Mouse (Mus musculus) heart, postnatal 36 days (tissue): ENCODE results near the gene March1. TPM values are rescaled to one million over a fixed set of nuclear protein-coding genes. Genes with fewer than 3 reads are reported as not detected.

Experiments used
- DNase-seq, 2 experiments: peaks; one replicate each; pipeline ENCODE4 v3.0.0; 2021 to 2022
- intact Hi-C: fragments of 180-260 bp; cut with DNase I; formaldehyde crosslinking; loops from one replicate; pipeline ENCODE4 v1.15.1; 2025
- total RNA-seq, 2 experiments: library from RNA; stranded (reverse); gene quantifications; 2 replicates each; pipeline ENCODE4 v1.2.3; 2021

The March1 gene
- total RNA-seq, 2 experiments from 2014 or later: 1.2 to 2.3 TPM

- no peak for DNase-seq
- intact Hi-C loops: loop anchor here (10.0 kb wide), 1 partner anchor 914 kb away; no protein-coding TSS in a partner anchor
Measured at GRCm38 (mm10) chr8:66490624-66491023, 872.9 kb downstream of the March1 start.

DNA sequence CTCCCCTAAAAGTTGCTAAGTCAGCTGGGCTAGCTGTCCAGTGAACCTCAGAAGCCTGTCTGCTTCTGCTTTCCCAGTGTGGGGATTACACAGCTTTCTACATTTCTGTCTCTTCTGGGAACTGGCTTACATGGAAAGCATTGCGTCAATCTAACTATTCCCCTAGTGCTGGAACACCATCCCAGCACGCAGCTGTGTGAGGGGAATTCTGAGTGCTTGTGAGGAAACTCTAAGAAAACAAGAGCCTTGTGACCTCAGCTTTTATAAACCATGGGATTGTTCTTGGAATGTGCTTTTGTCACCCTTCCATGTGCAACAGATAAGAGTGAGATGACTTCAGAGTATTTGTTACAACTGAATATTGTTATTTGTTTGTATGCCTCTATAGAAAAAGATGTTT lies 876.8 kb downstream of the March1 start:
- intact Hi-C loops: loop anchor here (10.0 kb wide), 1 partner anchor 910 kb away; no protein-coding TSS in a partner anchor
- DNase-seq: peak in 1 of 2 experiments; percentile 10

DNA sequence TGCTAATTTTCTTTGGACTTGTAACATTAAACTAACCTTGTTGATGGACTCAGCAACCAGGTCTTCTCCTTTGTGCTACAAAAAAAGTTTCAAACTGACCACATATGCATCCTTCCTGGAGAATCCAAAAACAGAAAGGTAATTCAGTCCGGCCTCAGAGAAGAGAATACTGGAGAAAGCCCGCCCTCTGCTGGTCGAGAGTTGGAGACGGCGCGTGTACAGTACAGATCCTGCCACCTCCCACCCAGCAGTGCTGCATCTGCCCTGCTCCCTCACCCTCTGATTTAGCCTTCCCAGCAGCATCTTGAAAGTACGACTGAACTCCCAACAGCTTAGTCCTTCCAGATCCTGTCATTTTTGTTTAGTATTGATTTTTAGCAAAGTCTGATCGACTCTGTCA lies 878.0 kb downstream of the March1 start:
- DNase-seq: peak; percentile 65 to 81
- intact Hi-C loops: loop anchor here (5.0 to 10.0 kb wide), 2 partner anchors 173 to 909 kb away; no protein-coding TSS in a partner anchor

- peak; percentile 6 to 14 for DNase-seq
- intact Hi-C loops: loop anchor here (1.0 to 10.0 kb wide), 3 partner anchors 47 to 908 kb away; no protein-coding TSS in a partner anchor
Measured at GRCm38 (mm10) chr8:66496998-66497577, 879.4 kb downstream of the March1 start.

DNA sequence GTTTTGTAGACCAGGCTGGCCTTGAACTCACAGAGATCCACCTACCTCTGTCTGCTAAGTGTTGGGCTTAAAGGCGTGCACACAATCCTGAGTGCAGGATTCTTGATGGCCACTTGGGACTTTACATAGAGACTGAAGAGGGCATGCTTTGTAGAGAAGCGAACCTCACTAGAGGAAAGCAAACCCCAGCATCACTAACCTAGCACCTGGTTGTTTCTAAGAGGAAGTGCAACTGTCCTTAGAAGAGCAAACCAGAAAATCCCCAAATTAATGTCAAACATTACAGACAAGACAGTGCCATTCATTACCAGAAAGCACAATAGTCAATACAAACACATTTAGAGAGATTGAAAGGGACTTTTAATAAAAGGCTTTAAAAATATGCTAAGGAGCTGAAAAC lies 885.7 kb downstream of the March1 start:
- DNase-seq: no peak
- intact Hi-C loops: no loop called here

DNA sequence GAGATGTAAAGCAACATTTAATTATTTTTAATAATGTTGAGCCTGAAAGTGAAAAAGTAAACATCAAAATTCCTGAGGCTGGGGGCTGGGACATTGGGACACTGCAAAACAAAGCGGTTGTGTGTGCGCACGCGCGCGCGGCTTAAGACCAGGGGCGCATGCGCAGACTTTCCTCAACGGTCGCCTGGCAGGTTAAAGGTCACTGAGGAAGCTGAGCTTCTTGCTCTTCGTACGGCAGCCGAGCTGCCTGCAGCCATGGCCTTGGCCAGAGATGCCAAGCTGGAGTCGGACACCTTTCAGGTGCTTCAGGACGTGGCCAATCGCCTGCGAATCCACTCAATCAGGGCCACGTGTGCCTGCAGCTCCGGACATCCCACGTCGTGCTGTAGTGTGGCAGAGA lies 893.8 kb downstream of the March1 start, which contains the start of gene Tktl2:
Gene Tktl2, plus strand, starts transcription at position 220 of the 400 bp plus-strand sequence.
- no peak for DNase-seq
- intact Hi-C loops: no loop called here

DNA sequence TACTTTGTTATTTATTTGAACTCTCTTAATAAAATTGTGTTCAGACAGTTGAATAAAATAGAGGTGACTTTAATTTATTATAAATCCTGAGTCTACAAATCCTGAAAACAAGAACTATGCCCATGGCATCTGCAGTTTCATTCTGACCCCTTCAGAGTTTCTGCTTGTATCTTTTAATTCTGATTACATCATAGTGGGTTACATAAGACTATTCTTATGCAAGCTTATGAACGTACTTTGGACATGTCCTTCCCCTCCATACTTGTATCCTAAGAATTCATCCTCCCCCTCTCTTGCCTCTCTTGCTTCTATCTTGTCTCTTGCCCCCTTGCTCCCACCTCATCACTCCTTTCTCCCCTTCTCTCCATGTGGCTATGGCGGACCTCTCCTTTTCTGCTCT lies 901.4 kb downstream of the March1 start:
- no peak for DNase-seq
- intact Hi-C loops: no loop called here

DNA sequence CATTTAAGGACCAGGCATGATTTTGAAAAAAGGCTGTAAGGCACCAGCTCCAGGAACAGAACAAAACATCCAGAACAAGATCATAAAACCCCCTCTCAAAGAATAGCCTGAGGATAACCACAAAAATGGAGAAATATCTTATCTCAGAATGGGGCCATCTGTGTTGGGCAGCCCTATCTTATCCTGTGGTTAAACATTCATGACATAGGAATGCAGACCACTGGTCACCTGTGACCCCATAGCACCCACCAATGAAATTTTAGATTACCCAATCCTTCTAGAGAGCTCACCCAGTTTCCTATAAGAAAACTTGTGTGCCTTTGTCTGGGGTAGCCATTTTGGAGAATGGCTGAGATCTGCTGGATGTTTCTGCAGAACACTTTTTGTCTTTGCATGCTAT lies 902.9 kb downstream of the March1 start:
- intact Hi-C loops: no loop called here
- DNase-seq: no peak
